Mouse (Mus musculus) mature B cell (primary cell): ENCODE results near the gene Palm3.

Source experiments
- in situ Hi-C: fragments of 300-500 bp; cut with MboI; formaldehyde crosslinking; loops from 2 replicates; pipeline ENCODE4 v1.14.3; 2019

Palm3 gene

GRCm38 (mm10) chr8:84066291-84066930 lies 45.1 kb downstream of the Palm3 start, which contains the start of gene Rfx1:
TSS of gene Rfx1 (plus strand) at chr8:84066834.
- in situ Hi-C loops = no loop called here

- in situ Hi-C loops = no loop called here
Observed at GRCm38 (mm10) chr8:84067047-84067573, 45.8 kb downstream of the Palm3 start.

GRCm38 (mm10) chr8:84067911-84068310 lies 46.6 kb downstream of the Palm3 start:
- in situ Hi-C loops = no loop called here

GRCm38 (mm10) chr8:84068316-84069035 lies 47.2 kb downstream of the Palm3 start:
- in situ Hi-C loops = no loop called here

- in situ Hi-C loops = no loop called here
Observed at GRCm38 (mm10) chr8:84069169-84069568, 47.9 kb downstream of the Palm3 start.

GRCm38 (mm10) chr8:84069750-84070149 lies 48.5 kb downstream of the Palm3 start:
- in situ Hi-C loops = no loop called here

- in situ Hi-C loops = no loop called here
Observed at GRCm38 (mm10) chr8:84070241-84070640, 49.0 kb downstream of the Palm3 start.

- in situ Hi-C loops = no loop called here
Observed at GRCm38 (mm10) chr8:84070667-84071066, 49.4 kb downstream of the Palm3 start.

GRCm38 (mm10) chr8:84071921-84072320 lies 50.6 kb downstream of the Palm3 start:
- in situ Hi-C loops = no loop called here

GRCm38 (mm10) chr8:84072321-84072720 lies 51.0 kb downstream of the Palm3 start:
- in situ Hi-C loops = no loop called here

GRCm38 (mm10) chr8:84073230-84073976 lies 52.1 kb downstream of the Palm3 start:
- in situ Hi-C loops = no loop called here

- in situ Hi-C loops = no loop called here
Observed at GRCm38 (mm10) chr8:84076412-84076811, 55.1 kb downstream of the Palm3 start.

GRCm38 (mm10) chr8:84076849-84077248 lies 55.6 kb downstream of the Palm3 start:
- in situ Hi-C loops = no loop called here

GRCm38 (mm10) chr8:84079206-84079605 lies 57.9 kb downstream of the Palm3 start:
- in situ Hi-C loops = no loop called here
